Mouse (Mus musculus) hindbrain, embryonic 15.5 days (tissue): Measurements from ENCODE around the gene Tmem42. TPM values are rescaled to one million over a fixed set of nuclear protein-coding genes. Genes with fewer than 3 reads are reported as not detected.

Experiments used
- ATAC-seq: fragments of 200-750 bp; cut with Nextera tagmentation; 2 replicates; pipeline ENCODE4 v1.8.0; 2017; ENCODE audit warnings: low read depth, moderate number of reproducible peaks, moderate TSS enrichment; ENCODE audit not compliant: low FRiP score
- H3K27ac ChIP-seq: fragments of 300-500 bp; sonication (generic); replicated peaks from 2 replicates; pipeline ENCODE4 v1.5.1; 2015; ENCODE audit warnings: mild to moderate bottlenecking, inconsistent platforms
- H3K27me3 ChIP-seq: fragments of 300-500 bp; sonication (generic); 2 replicates; pipeline ENCODE4 v1.6.1; 2015; ENCODE audit warnings: control low read depth, inconsistent platforms
- H3K36me3 ChIP-seq: fragments of 300-500 bp; sonication (generic); 2 replicates; pipeline ENCODE4 v1.6.1; 2015; ENCODE audit warnings: control low read depth, inconsistent platforms
- H3K4me1 ChIP-seq: fragments of 300-500 bp; sonication (generic); replicated peaks from 2 replicates; pipeline ENCODE4 v1.6.1; 2015; ENCODE audit warnings: control low read depth, inconsistent platforms
- H3K4me2 ChIP-seq: fragments of 300-500 bp; sonication (generic); 2 replicates; pipeline ENCODE4 v1.6.1; 2015; ENCODE audit warnings: moderate library complexity, mild to moderate bottlenecking, inconsistent platforms
- H3K4me3 ChIP-seq: fragments of 300-500 bp; sonication (generic); 2 replicates; pipeline ENCODE4 v1.5.1; 2015; ENCODE audit warnings: mild to moderate bottlenecking, inconsistent platforms
- H3K9ac ChIP-seq: fragments of 300-500 bp; sonication (generic); 2 replicates; pipeline ENCODE4 v1.6.1; 2015; ENCODE audit warnings: inconsistent platforms
- H3K9me3 ChIP-seq: fragments of 300-500 bp; sonication (generic); 2 replicates; pipeline ENCODE4 v1.6.1; 2016; ENCODE audit warnings: control low read depth, inconsistent platforms
- WGBS: fragments of 180-500 bp; shearing (Covaris S2); methylation state at CpG from one replicate; pipeline ENCODE4 v1.1.7; 2015; 5-methylcytosine and 5-hydroxymethylcytosine counted together
- polyA plus RNA-seq: library from polyadenylated mRNA; unstranded; fragments of >200 nt; fragmentation: Nextera tagmentation; extraction: Ambion mirVana; gene quantifications from 2 replicates; pipeline ENCODE4 v1.2.1, GENCODE M21; 2015

Gene Tmem42
- polyA plus RNA-seq, 1 experiment from 2014 or later: 28.2 TPM

DNA sequence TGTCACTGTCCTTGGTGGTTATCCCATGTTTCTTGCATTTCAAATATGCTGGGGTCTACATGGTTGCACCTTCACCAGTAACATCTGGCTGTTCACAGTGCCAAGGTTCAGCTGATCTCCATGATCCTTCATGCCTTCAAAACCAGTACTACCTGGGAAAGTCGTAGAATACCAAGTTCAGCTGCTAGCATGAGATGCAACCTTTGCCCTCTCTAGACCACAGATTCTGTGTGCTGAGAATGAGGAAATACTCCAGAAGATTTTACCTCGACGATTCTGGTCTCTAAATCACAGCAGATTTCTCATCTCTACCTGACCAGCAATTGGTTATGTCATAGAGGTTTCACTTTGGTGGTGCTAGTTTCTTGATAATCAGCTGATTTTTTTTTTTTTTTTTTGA, 39.0 kb downstream of the Tmem42 start:
- no peak overlapping the region for H3K9ac ChIP-seq
- no peak overlapping the region for H3K4me3 ChIP-seq
- H3K27me3 ChIP-seq: no peaks in the 10 kb centered on the region
- H3K4me1 ChIP-seq: no peaks in the 10 kb centered on the region
- no peaks in the 10 kb centered on the region for H3K36me3 ChIP-seq
- WGBS: 90% methylated on average over 3 of the region's 3 CpGs
- no peak overlapping the region for H3K27ac ChIP-seq
- no peaks in the 10 kb centered on the region for H3K9me3 ChIP-seq
- H3K4me2 ChIP-seq: no peak overlapping the region
- no peak for ATAC-seq

Other genes with a start within 250 kb of the Tmem42 start
- gene Tcaim, start 215.8 kb upstream of the Tmem42 start, polyA plus RNA-seq: 7.7 and 8.5 TPM in 2 replicates
- 0.53 and 0.66 TPM in 2 replicates for gene Gm35549, start 177.3 kb upstream of the Tmem42 start, polyA plus RNA-seq
- 96.3 and 96.8 TPM in 2 replicates for gene Zfp445, start 155.3 kb upstream of the Tmem42 start, polyA plus RNA-seq
- 3.3 and 4.5 TPM in 2 replicates for gene Zkscan7, start 135.6 kb upstream of the Tmem42 start, polyA plus RNA-seq
- gene Zfp105, start 98.3 kb upstream of the Tmem42 start, polyA plus RNA-seq: 18.3 and 19.5 TPM in 2 replicates
- gene 1110059G10Rik, start 70.3 kb upstream of the Tmem42 start, polyA plus RNA-seq: 24.0 and 32.8 TPM in 2 replicates
- gene Kif15, start 70.3 kb upstream of the Tmem42 start, polyA plus RNA-seq: 13.4 and 17.4 TPM in 2 replicates
- gene Tgm4, start 13.4 kb downstream of the Tmem42 start, polyA plus RNA-seq: 0.53 and 1.1 TPM in 2 replicates
- 87.1 and 93.5 TPM in 2 replicates for gene Zdhhc3, start 91.9 kb downstream of the Tmem42 start, polyA plus RNA-seq
- gene Exosc7, start 91.9 kb downstream of the Tmem42 start, polyA plus RNA-seq: 78.1 and 79.3 TPM in 2 replicates
- 3.2 and 3.6 TPM in 2 replicates for gene Clec3b, start 129.6 kb downstream of the Tmem42 start, polyA plus RNA-seq
- 0.13 and 0.21 TPM in 2 replicates for gene Cdcp1, start 194.7 kb downstream of the Tmem42 start, polyA plus RNA-seq
- 45.3 and 53.2 TPM in 2 replicates for gene Tmem158, start 239.4 kb downstream of the Tmem42 start, polyA plus RNA-seq